Mouse (Mus musculus): ENCODE data around the gene Mrpl38.

Mrpl38 gene

GRCm38 (mm10) chr11:116138468-116139138 lies at the start of gene Mrpl38:
Gene Mrpl38, minus strand, starts transcription at chr11:116138868.
- DNase-seq (ENCODE audit: low read depth, low spot score): peak; percentile 96

- DNase-seq (ENCODE audit: low read depth, low spot score): no peak
These were observed 48.7 kb upstream of the Mrpl38 start for GRCm38 (mm10) chr11:116187226-116187930.

- no peak for DNase-seq (ENCODE audit: low read depth, low spot score)
These were observed 47.7 kb upstream of the Mrpl38 start for GRCm38 (mm10) chr11:116186360-116186759.

- DNase-seq (ENCODE audit: low read depth, low spot score): no peak
These were observed 47.2 kb upstream of the Mrpl38 start for GRCm38 (mm10) chr11:116185836-116186235.

- no peak for DNase-seq (ENCODE audit: low read depth, low spot score)
These were observed 39.9 kb upstream of the Mrpl38 start for GRCm38 (mm10) chr11:116178411-116179121.

- DNase-seq (ENCODE audit: low read depth, low spot score): no peak
These were observed 37.3 kb upstream of the Mrpl38 start for GRCm38 (mm10) chr11:116176010-116176409.

GRCm38 (mm10) chr11:116174775-116175448 lies 36.2 kb upstream of the Mrpl38 start:
- DNase-seq (ENCODE audit: low read depth, low spot score): no peak

GRCm38 (mm10) chr11:116171959-116172358 lies 33.3 kb upstream of the Mrpl38 start:
- no peak for DNase-seq (ENCODE audit: low read depth, low spot score)

- no peak for DNase-seq (ENCODE audit: low read depth, low spot score)
These were observed 31.5 kb upstream of the Mrpl38 start for GRCm38 (mm10) chr11:116170003-116170800.

- DNase-seq (ENCODE audit: low read depth, low spot score): no peak
These were observed 30.5 kb upstream of the Mrpl38 start for GRCm38 (mm10) chr11:116169214-116169613.

- peak; percentile 96 for DNase-seq (ENCODE audit: low read depth, low spot score)
These were observed 29.3 kb upstream of the Mrpl38 start, which contains the start of gene Fbf1 for GRCm38 (mm10) chr11:116167884-116168439. Gene Fbf1, minus strand, starts transcription at chr11:116168166.

GRCm38 (mm10) chr11:116167232-116167631 lies 28.6 kb upstream of the Mrpl38 start:
- DNase-seq (ENCODE audit: low read depth, low spot score): peak; percentile 3

GRCm38 (mm10) chr11:116163002-116163401 lies 24.3 kb upstream of the Mrpl38 start:
- no peak for DNase-seq (ENCODE audit: low read depth, low spot score)

- DNase-seq (ENCODE audit: low read depth, low spot score): no peak
These were observed 23.5 kb upstream of the Mrpl38 start for GRCm38 (mm10) chr11:116162146-116162545.

- no peak for DNase-seq (ENCODE audit: low read depth, low spot score)
These were observed 22.6 kb upstream of the Mrpl38 start for GRCm38 (mm10) chr11:116161312-116161711.

- no peak for DNase-seq (ENCODE audit: low read depth, low spot score)
These were observed 12.3 kb upstream of the Mrpl38 start for GRCm38 (mm10) chr11:116150960-116151359.

GRCm38 (mm10) chr11:116149341-116149740 lies 10.7 kb upstream of the Mrpl38 start:
- DNase-seq (ENCODE audit: low read depth, low spot score): no peak

- no peak for DNase-seq (ENCODE audit: low read depth, low spot score)
These were observed 10.1 kb upstream of the Mrpl38 start for GRCm38 (mm10) chr11:116148761-116149221.

- DNase-seq (ENCODE audit: low read depth, low spot score): no peak
These were observed 7.8 kb upstream of the Mrpl38 start for GRCm38 (mm10) chr11:116146294-116146985.
